Mouse (Mus musculus) MEL (cell line): ENCODE measurements at regions not wholly inside any gene's neighbourhood (a gene's known extent, or its start where the extent isn't known, plus 50 kb on each side); places are given as distances from the start of the nearest gene placed in this dataset.

Experiments used
- DNase-seq: peaks from one replicate; pipeline ENCODE4 v3.0.0; 2011; ENCODE audit warnings: low read depth, low spot score
- H3K27ac ChIP-seq: 2 replicates; pipeline ENCODE4 v1.5.1; 2012; ENCODE audit warnings: low read depth, mild to moderate bottlenecking, control low read depth, low read length, moderate library complexity; ENCODE audit not compliant: control insufficient read depth
- H3K27me3 ChIP-seq, 2 experiments: fragments of 150-350 bp in 1 of 2; sonication (generic) in 1 of 2; 2 replicates each; pipeline ENCODE4 v1.6.1; 2012; ENCODE audit warnings: low read length in 2 of 2, mild to moderate bottlenecking in 2 of 2, improper control_type of control experiment in 1 of 2, moderate library complexity in 1 of 2; ENCODE audit not compliant: insufficient read depth in 2 of 2, control insufficient read depth in 1 of 2
- H3K36me3 ChIP-seq, 2 experiments: 2 replicates each; pipeline ENCODE4 v1.6.1; 2012 to 2014; ENCODE audit warnings: low read length in 2 of 2, improper control_type of control experiment in 1 of 2, inconsistent platforms in 1 of 2, mild to moderate bottlenecking in 1 of 2; ENCODE audit not compliant: insufficient read depth in 2 of 2, control insufficient read depth in 1 of 2
- H3K4me1 ChIP-seq, 2 experiments: fragments of 150-350 bp in 1 of 2; sonication (generic) in 1 of 2; 2 replicates each; pipeline ENCODE4 v1.6.1; 2012; ENCODE audit warnings: low read length in 2 of 2, improper control_type of control experiment in 1 of 2, mild to moderate bottlenecking in 1 of 2; ENCODE audit not compliant: insufficient read depth in 2 of 2, control insufficient read depth in 1 of 2
- H3K4me3 ChIP-seq, 2 experiments: fragments of 150-350 bp in 1 of 2; sonication (generic) in 1 of 2; 2 replicates each; pipeline ENCODE4 v1.5.1; 2012; ENCODE audit warnings: low read depth in 2 of 2, low read length in 2 of 2, mild to moderate bottlenecking in 2 of 2, moderate library complexity in 2 of 2, control low read depth in 1 of 2, improper control_type of control experiment in 1 of 2; ENCODE audit not compliant: control insufficient read depth in 1 of 2, insufficient read depth in 1 of 2
- H3K79me2 ChIP-seq: 2 replicates; pipeline ENCODE4 v1.6.1; 2012; ENCODE audit warnings: mild to moderate bottlenecking, low read length, moderate library complexity; ENCODE audit not compliant: control insufficient read depth, poor library complexity, insufficient read depth
- H3K9ac ChIP-seq: 2 replicates; pipeline ENCODE4 v1.6.1; 2012; ENCODE audit warnings: low read depth, mild to moderate bottlenecking, control low read depth, low read length, moderate library complexity; ENCODE audit not compliant: control insufficient read depth, poor library complexity, severe bottlenecking
- H3K9me3 ChIP-seq: fragments of 150-350 bp; sonication (generic); replicated peaks from 2 replicates; pipeline ENCODE4 v1.6.1; 2012; ENCODE audit warnings: mild to moderate bottlenecking, low read length, improper control_type of control experiment, moderate library complexity; ENCODE audit not compliant: insufficient read depth
- BHLHE40 ChIP-seq: IDR thresholded peaks from 2 replicates; pipeline ENCODE4 v1.6.1; 2012; ENCODE audit warnings: low read depth, mild to moderate bottlenecking, inconsistent platforms, low read length, improper control_type of control experiment, borderline replicate concordance
- CHD2 ChIP-seq: IDR thresholded peaks from 2 replicates; pipeline ENCODE4 v1.6.1; 2011; ENCODE audit warnings: low read length, improper control_type of control experiment
- CTCF ChIP-seq, 3 experiments: IDR thresholded peaks in 2 of 3; conservative IDR thresholded peaks in 1 of 3; 2 replicates each; pipeline ENCODE4 v1.5.1; 2011 to 2012; ENCODE audit warnings: low read length in 3 of 3, low read depth in 2 of 3, mild to moderate bottlenecking in 2 of 3, improper control_type of control experiment in 1 of 3, inconsistent platforms in 1 of 3, mixed read lengths in 1 of 3, moderate library complexity in 1 of 3; ENCODE audit not compliant: control insufficient read depth in 1 of 3, insufficient read depth in 1 of 3, poor library complexity in 1 of 3, severe bottlenecking in 1 of 3
- E2F4 ChIP-seq: IDR thresholded peaks from 2 replicates; pipeline ENCODE4 v1.6.1; 2011; ENCODE audit warnings: low read depth, low read length, improper control_type of control experiment, borderline replicate concordance
- EP300 ChIP-seq, 2 experiments: IDR thresholded peaks; 2 replicates each; pipeline ENCODE4 v1.6.1; 2011; ENCODE audit warnings: improper control_type of control experiment in 2 of 2, low read length in 2 of 2, low read depth in 1 of 2, mild to moderate bottlenecking in 1 of 2
- ETS1 ChIP-seq: IDR thresholded peaks from 2 replicates; pipeline ENCODE4 v1.6.1; 2012; ENCODE audit warnings: low read depth, mild to moderate bottlenecking, inconsistent platforms, low read length, improper control_type of control experiment, moderate library complexity
- HCFC1 ChIP-seq: IDR thresholded peaks from 2 replicates; pipeline ENCODE4 v1.6.1; 2012; ENCODE audit warnings: low read depth, mild to moderate bottlenecking, inconsistent platforms, low read length, improper control_type of control experiment, moderate library complexity
- JUND ChIP-seq: IDR thresholded peaks from 2 replicates; pipeline ENCODE4 v1.6.1; 2011; ENCODE audit warnings: low read depth, mild to moderate bottlenecking, improper control_type of control experiment, low read length
- MAFK ChIP-seq: IDR thresholded peaks from 2 replicates; pipeline ENCODE4 v1.6.1; 2011; ENCODE audit warnings: low read depth, mild to moderate bottlenecking, low read length, improper control_type of control experiment, borderline replicate concordance
- MAX ChIP-seq: IDR thresholded peaks from 2 replicates; pipeline ENCODE4 v1.6.1; 2011; ENCODE audit warnings: low read length, improper control_type of control experiment
- MYB ChIP-seq: IDR thresholded peaks from 2 replicates; pipeline ENCODE4 v1.6.1; 2011; ENCODE audit warnings: mild to moderate bottlenecking, low read depth, low read length, improper control_type of control experiment
- POLR2AphosphoS5 ChIP-seq: IDR thresholded peaks from 2 replicates; pipeline ENCODE4 v1.6.1; 2012; ENCODE audit warnings: low read depth, borderline replicate concordance, mild to moderate bottlenecking, inconsistent platforms, low read length, moderate library complexity, mixed read lengths
- RAD21 ChIP-seq: IDR thresholded peaks from 2 replicates; pipeline ENCODE4 v1.6.1; 2011; ENCODE audit warnings: mild to moderate bottlenecking, low read depth, low read length, improper control_type of control experiment
- UBTF ChIP-seq: IDR thresholded peaks from 2 replicates; pipeline ENCODE4 v1.6.1; 2012; ENCODE audit warnings: low read depth, mild to moderate bottlenecking, inconsistent platforms, low read length, improper control_type of control experiment, moderate library complexity, borderline replicate concordance; ENCODE audit not compliant: insufficient read depth
- USF1 ChIP-seq: IDR thresholded peaks from 2 replicates; pipeline ENCODE4 v1.6.1; 2014; ENCODE audit warnings: low read depth, mild to moderate bottlenecking, inconsistent platforms, low read length, improper control_type of control experiment, moderate library complexity
- USF2 ChIP-seq, 2 experiments: IDR thresholded peaks; 2 replicates each; pipeline ENCODE4 v1.6.1; 2011 to 2012; ENCODE audit warnings: improper control_type of control experiment in 2 of 2, low read length in 2 of 2, borderline replicate concordance in 1 of 2, inconsistent platforms in 1 of 2, low read depth in 1 of 2, mild to moderate bottlenecking in 1 of 2; ENCODE audit not compliant: insufficient read depth in 1 of 2
- ZNF384 ChIP-seq: IDR thresholded peaks from 2 replicates; pipeline ENCODE4 v1.6.1; 2012; ENCODE audit warnings: low read depth, mild to moderate bottlenecking, inconsistent platforms, low read length, improper control_type of control experiment

GRCm38 (mm10) chr15:61183291-61183690, 260.5 kb upstream of the A1bg start:
- DNase-seq: no peak
- H3K27me3 ChIP-seq: no peaks in the 10 kb centered on the region
- H3K36me3 ChIP-seq: no peaks in the 10 kb centered on the region
- H3K79me2 ChIP-seq: no peaks in the 10 kb centered on the region
- no peaks in the 10 kb centered on the region for H3K9me3 ChIP-seq
- no peaks in the 10 kb centered on the region for H3K4me1 ChIP-seq
- no peak overlapping the region for H3K27ac ChIP-seq
- H3K4me3 ChIP-seq: no peak overlapping the region
- H3K9ac ChIP-seq: no peak overlapping the region
- TF ChIP-seq ZNF384 (no peak), MAFK (no peak), CTCF (IDR thresholded peaks at IDR 0.05 in 2 of 3, conservative IDR thresholded peaks at IDR 0.05 in 1 of 3; ENCODE audit: control insufficient read depth in 1 of 3, insufficient read depth in 1 of 3, low read depth in 2 of 3, low read length in 3 of 3, poor library complexity in 1 of 3, severe bottlenecking in 1 of 3) (no peak), EP300 (IDR thresholded peaks at IDR 0.05; ENCODE audit: low read depth in 1 of 2, low read length in 2 of 2) (no peak), BHLHE40 (no peak)

DNA sequence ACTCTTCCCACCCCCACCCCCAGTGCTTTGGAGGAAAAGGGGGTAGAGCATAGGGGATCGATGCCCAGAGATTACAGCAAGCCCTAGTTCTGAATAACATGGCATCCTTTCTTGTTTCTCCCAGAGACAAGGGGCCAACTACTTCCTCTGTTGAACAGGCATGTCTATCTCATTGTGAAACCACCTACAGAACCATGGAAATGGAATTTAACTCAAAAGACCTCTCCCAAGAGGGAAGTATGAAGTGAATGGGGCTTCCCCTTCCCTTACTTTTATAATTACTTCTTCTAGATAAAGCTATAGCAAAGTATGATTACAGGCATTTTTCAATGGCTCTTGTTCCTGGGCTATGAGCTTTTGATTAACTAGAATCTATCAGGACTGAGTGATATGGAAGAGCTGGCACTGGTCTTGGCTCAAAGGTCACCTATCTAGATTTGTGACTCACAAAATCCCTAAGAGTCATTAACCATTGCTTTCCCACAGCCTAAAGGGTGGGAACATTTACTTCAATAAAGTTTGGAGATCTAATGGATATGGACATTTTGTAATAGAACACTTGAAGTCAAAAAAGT, 246.1 kb upstream of the A1bg start:
- DNase-seq: no peak
- Histone ChIP-seq H3K36me3 (no peaks in the 10 kb centered on the region), H3K9ac (no peak overlapping the region), H3K9me3 (no peaks in the 10 kb centered on the region), H3K79me2 (no peaks in the 10 kb centered on the region), H3K27ac (no peak overlapping the region), H3K27me3 (no peaks in the 10 kb centered on the region), H3K4me3 (no peak overlapping the region), H3K4me1 (no peaks in the 10 kb centered on the region)
- TF ChIP-seq ETS1 (no peak), UBTF (no peak), USF2 (IDR thresholded peaks at IDR 0.05; ENCODE audit: borderline replicate concordance in 1 of 2, insufficient read depth in 1 of 2, low read depth in 1 of 2, low read length in 2 of 2) (no peak), HCFC1 (no peak), CTCF (IDR thresholded peaks at IDR 0.05 in 2 of 3, conservative IDR thresholded peaks at IDR 0.05 in 1 of 3; ENCODE audit: control insufficient read depth in 1 of 3, insufficient read depth in 1 of 3, low read depth in 2 of 3, low read length in 3 of 3, poor library complexity in 1 of 3, severe bottlenecking in 1 of 3) (no peak), RAD21 (no peak), MYB (no peak), MAFK (no peak), CHD2 (no peak), MAX (no peak), POLR2AphosphoS5 (no peak), E2F4 (no peak), USF1 (no peak), JUND (no peak)
